Mouse (Mus musculus) urinary bladder, postnatal 25 days (tissue): ENCODE data around the gene Ctdspl.
A peak's percentile ranks its signal among the peaks of the same experiment; 100 is the strongest.

ENCODE experiments used
- DNase-seq: peaks from one replicate; pipeline ENCODE4 v3.0.0; 2022; ENCODE audit warnings: low spot score

Gene Ctdspl

DNA sequence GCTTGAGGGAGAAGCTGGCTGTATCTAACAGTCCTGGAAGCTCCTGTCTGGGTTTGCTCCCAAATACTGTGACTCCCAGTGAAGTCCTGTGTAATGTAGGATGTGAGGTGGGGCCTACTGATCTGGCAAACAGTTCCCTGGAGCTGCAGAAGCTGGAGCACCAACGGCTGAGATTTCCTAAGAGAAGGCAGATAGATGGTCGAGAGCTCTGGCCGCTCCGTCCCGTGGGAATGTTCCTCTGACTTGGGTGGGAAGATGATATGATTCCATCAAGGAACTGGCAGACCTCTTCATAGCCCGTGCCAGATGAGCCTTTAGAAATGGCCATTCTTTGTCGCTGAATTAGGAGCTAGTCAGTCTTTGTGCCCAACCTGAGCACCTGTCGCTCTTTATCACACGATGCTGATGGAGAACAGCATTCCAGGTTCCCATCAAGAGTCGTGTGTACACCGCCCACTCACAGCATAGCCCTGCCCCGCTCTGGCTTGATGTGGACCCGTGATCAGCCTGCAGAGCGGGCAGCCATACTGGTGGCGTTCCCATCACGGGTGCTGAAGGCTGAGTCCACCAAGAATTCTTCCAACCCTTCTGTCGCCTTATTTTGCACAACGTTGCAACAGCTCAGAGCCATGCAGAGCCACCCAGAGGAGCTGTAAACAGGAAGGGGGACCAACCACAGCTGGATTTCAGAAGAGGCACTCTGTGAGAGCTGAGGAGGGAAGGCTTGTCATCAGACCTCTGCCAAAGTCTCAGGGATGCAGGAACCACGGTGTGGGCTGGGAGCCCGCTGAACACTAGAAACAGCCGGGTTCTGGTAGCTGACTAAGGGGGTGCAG, 65.7 kb downstream of the Ctdspl start:
- no peak for DNase-seq

GRCm38 (mm10) chr9:118992586-118992955, 66.3 kb downstream of the Ctdspl start:
- no peak for DNase-seq

DNA sequence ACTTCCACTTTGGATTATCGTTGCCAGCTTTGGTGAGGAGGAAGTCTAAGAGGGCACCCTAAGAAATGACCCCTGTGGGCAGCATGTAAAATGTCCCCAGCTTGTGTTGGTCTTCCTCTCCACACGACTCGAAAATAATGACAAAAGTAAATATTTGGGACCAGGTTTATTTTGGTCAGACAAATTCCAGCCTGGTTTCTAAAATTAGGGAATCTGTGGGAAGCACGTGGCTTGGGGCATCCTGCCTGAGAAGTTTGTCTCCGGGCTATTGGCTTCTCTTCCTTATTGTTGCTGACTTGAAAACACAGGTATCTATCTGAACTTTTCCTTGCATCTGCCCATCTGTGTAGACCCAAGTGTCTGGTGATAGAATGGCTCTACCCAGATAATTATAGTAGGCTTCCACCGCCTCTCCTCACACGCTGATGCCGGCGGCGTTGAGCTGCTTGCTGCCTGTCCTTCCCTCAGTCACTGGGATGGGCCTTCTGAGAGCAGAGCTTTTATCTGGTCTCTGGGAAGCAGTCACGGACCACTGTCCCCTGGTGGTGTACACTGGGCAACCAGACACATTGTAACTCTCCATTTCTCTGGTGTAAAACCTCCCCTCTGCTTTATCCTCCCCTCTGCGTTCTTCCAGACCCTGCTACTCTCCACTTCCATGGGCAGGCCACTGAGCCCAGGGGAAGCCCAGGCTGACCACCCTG, 68.4 kb downstream of the Ctdspl start:
- no peak for DNase-seq

DNA sequence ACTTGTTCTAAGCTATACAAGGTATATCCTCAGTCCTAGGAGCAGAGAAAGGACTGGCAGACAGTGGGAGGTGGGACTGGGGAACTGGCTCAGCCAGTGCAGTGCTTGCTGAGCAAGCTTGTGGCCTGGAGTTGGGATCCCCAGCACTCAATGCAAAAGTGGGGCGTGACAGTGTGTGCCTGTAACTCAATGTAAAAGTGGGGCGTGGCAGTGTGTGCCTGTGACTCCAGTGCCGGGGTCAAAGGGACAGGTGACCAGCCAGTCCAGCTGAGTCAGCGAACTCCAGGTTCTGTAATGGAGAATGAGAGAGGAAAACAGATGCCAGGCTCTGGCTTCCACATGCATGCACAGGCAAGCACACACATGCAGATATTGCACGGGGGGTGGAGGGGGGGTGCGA, 69.3 kb downstream of the Ctdspl start:
- no peak for DNase-seq

DNA sequence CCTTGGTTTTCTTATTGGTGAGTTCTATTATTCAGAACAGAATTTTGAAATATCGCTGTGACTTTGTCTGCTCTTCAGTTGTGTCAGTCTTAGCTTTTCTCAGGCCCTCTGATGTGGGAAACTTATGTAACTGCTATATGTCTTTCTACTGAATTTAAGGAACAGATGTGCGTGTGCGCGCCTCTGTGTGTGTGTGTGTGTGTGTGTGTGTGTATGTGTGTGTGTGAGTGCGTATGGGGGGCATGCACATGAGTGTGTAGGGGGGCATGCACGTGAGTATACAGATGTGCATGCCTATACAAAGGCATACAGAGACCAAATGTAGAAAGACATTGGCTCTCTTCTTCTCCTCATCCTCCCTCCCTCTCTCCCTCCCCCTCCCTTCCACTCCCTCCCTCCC, 71.0 kb downstream of the Ctdspl start:
- DNase-seq: no peak

DNA sequence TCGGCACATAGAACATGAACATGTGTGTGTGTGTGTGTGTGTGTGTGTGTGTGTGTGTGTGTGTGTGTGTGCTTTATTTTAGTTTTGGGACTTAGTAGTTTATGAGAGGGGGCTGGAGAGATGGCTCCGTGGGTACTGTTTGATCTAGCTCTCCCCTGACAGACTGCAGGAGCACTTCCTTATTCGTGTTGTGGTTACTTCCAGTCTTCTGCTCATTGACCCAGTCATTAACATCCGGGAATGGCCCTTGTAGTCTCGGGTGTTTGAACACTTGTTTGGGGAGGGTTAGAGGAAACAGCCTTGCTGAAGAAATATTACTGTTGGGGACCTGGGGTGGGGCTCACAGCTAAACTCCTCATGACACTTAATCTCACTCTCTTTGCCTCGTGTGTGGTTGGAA, 73.9 kb downstream of the Ctdspl start:
- DNase-seq: no peak

DNA sequence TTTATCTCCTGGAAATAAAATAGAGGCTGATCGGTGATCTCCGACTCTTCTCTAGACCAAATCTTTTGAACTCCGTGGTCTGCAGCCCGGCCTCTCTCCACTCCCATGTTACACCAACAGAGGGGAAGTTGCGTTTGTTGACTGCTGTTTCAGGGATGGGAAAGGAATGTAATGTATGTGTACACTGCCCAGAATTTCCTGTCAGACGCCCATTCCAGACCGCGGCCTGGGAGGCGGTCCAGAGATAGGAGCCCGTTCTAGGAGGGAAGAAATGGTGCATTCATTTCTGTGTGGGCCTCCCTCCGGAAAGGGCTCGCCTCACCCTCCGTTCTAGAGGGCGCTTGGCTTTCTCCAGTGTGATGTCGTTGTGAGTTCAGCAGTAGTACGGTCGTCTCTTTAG, 76.0 kb downstream of the Ctdspl start:
- no peak for DNase-seq

DNA sequence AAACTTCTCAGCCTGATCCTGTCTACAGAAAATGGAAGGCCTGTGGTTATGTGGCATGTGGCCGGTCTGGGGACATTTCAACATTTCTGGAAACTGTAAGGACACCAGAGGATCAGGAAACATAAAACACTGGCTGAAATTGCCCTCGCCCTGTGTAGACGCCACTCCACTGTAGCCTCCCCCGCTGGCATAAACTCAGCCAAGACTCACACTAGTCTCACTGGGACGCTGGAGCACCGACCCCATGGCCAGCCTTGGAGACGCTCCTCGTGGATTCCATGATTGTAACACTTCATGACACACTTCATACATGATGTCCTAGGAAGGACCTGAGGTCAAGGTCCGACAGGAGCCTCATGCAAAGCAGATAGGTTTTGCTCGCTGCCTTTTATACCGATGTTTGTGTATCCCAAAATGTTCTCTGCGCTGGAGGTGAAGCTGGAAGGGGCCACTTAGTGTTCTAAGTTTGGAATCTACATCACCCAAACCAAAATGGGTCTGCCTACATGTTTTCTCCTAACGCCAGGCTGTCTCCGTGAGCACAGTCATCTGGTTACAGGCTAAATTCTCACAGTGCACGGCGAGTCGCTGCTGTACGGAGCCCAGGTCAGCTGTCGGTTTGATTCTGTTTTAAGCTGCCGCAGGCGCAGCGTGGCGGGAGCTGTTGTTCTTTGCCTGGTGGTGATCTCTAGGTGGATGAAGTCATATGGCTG, 77.9 kb downstream of the Ctdspl start:
- DNase-seq: no peak

- DNase-seq: no peak
Measured at GRCm38 (mm10) chr9:119004703-119005076, 78.4 kb downstream of the Ctdspl start.

- DNase-seq: no peak
Measured at GRCm38 (mm10) chr9:119005303-119006029, 79.2 kb downstream of the Ctdspl start.

- DNase-seq: no peak
Measured at GRCm38 (mm10) chr9:119007266-119007665, 81.0 kb downstream of the Ctdspl start.

- DNase-seq: no peak
Measured at GRCm38 (mm10) chr9:119008871-119009270, 82.6 kb downstream of the Ctdspl start.

- DNase-seq: peak; percentile 43
Measured at GRCm38 (mm10) chr9:119010156-119010710, 84.0 kb downstream of the Ctdspl start.

- DNase-seq: no peak
Measured at GRCm38 (mm10) chr9:119016785-119017507, 90.7 kb downstream of the Ctdspl start.

GRCm38 (mm10) chr9:119021731-119022130, 95.5 kb downstream of the Ctdspl start:
- no peak for DNase-seq

DNA sequence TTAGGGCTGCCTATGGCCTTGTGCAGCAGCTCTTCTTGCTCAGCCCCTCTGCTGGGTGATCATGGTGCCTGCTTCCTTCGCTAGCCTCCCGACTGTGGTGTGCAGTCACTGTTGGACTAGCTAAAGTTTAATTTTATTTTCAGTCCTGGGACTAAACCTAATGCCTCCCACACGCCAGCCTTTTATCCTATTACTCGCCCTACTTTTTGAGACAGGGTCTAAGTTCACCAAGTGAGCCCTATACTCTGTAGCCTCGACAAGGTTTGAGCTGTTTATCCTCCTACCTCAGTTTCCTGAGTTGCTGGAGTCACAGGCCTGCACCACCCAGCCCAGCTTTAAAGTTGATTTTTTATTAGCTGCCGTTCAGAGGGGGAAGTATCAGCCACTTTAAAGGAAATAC, 99.0 kb downstream of the Ctdspl start:
- no peak for DNase-seq

DNA sequence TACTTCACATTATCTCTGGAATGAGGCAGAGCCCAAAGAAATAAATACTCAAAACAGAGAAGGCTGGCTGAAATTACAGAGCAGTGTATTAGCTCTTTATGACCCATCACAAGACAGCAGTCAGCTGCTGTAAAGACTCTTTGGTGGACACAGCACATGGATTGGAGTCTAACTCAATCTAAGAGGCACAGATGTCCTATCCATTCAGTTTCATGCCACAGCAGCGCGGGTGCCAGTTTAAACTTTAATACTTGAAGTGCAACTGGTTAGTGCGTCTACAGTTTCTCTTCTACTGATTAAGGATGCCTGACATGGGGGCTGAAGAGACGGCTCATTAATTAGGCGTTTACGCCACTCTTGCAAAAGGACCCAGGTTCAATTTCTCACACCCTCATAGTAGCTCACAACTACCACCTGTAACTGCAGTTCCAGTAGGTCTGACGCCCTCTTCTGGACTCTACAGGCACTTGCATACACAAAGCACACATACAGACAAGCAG, 99.6 kb downstream of the Ctdspl start:
- no peak for DNase-seq

DNA sequence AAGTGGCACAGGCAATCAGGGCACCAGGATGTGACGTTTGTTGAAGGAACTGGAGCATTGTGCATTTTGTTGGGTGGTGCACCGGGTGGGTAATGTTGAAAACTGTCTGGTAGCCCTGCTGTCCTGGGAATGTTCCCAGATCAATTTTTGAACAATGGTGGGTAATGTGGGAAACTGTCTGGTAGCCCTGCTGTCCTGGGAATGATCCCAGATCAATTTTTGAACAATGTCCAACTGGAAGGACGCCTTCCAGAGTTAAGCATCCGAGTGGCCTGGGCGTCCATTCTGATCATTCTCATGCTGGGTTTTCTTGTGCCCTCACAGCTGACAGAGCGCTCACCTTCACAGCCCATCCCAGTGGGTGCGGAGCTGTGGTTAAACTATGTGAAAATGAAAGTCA, 101.1 kb downstream of the Ctdspl start:
- DNase-seq: no peak

GRCm38 (mm10) chr9:119028226-119029195, 102.3 kb downstream of the Ctdspl start:
- no peak for DNase-seq

DNA sequence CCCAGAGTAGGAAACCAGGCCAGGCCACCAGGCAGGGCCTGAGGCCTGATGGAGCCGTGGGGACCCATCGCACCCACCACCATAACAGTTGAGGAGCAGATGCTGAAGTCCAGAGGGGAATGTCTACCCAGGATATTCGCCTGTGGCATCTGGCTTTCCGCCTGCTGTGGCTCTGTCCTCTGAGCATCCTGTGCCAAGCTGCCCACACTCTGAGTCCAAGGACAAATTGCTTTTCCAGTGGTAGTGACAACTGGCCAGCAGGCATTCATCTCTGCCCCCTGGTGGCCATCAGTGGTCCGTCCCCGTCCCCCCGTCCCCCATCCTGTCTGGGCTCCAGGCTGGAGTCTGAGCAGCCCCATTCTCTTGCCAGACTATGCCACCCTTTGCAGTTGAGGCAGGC, 103.3 kb downstream of the Ctdspl start:
- peak; percentile 63 for DNase-seq
